Mouse (Mus musculus): ENCODE measurements around the gene Pecr. TPM values are rescaled to one million over a fixed set of nuclear protein-coding genes. Genes with fewer than 3 reads are reported as not detected.

Gene Pecr
- total and polyA plus RNA-seq, 3 experiments, result 10.7 to 15.5 TPM; not detected in 1

DNA sequence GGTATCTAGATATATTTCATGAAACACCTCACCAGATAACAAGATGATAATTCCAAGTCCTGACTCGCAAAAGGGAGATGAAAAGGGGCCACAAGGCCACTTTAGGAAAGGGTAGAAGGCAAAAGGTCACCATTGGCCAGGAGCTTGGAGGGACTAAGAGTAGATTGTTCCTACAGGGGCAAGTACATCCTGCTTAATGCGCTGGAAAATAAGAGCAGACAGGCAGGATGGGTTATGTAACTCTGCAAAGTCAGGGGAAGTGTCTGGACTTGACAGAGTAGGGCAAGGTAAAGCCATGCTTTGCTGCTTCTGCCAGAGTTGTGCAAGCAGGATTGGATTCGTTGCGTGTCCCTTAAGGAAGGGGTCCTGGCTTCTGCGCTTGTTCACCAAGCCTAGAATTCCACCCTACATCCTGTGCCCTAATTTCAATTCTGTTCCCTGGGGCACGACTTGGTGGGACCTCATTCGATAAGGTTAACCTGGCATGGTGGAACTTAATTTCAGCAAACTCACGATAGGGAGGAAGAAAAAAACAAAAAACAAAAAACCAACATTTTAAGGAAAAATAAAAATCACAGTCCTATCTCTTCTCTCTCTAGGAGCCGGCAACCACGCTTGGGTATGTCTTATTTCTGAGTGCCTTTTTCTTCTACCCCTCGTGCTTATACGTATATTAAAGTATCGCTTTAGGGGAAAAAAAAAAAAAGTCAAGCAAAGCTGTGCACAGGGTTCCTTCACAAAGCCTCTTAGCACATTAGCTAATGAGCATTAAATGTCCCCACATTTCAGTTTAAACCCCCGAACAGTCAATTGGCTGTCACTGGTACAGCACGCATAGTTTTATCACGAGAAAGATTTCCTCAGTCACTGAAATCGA lies 73.1 kb downstream of the Pecr start:
- TF ChIP-seq RCOR1 (IDR thresholded peaks at IDR 0.05; ENCODE audit: low read depth, low read length), result no peak
- TF ChIP-seq MAX (IDR thresholded peaks at IDR 0.05; ENCODE audit: low read length), result no peak
- no peak for TF ChIP-seq POLR2A (IDR thresholded peaks at IDR 0.05; ENCODE audit: control insufficient read depth in 1 of 2, insufficient read depth in 1 of 2, low read depth in 1 of 2, low read length in 2 of 2, poor library complexity in 1 of 2)
- no peak for TF ChIP-seq CHD1 (IDR thresholded peaks at IDR 0.05; ENCODE audit: low read depth, low read length)
- no peak for TF ChIP-seq BHLHE40 (IDR thresholded peaks at IDR 0.05; ENCODE audit: borderline replicate concordance, low read depth, low read length)
- TF ChIP-seq ETS1 (IDR thresholded peaks at IDR 0.05; ENCODE audit: low read depth, low read length), result no peak
- no peak for TF ChIP-seq POLR2AphosphoS2 (IDR thresholded peaks at IDR 0.05; ENCODE audit: low read length)
- TF ChIP-seq RAD21 (IDR thresholded peaks at IDR 0.05; ENCODE audit: low read depth, low read length), result no peak
- TF ChIP-seq KAT2A (conservative IDR thresholded peaks at IDR 0.05; ENCODE audit: low read depth, low read length), result no peak
- no peak for TF ChIP-seq MYC (IDR thresholded peaks at IDR 0.05; ENCODE audit: low read depth, low read length)
- TF ChIP-seq USF2 (IDR thresholded peaks at IDR 0.05; ENCODE audit: borderline replicate concordance in 1 of 2, insufficient read depth in 1 of 2, low read depth in 1 of 2, low read length in 2 of 2), result no peak
- no peak for TF ChIP-seq TCF12 (IDR thresholded peaks at IDR 0.05; ENCODE audit: low read depth, low read length)
- TF ChIP-seq MAZ (IDR thresholded peaks at IDR 0.05; ENCODE audit: low read depth, low read length), result no peak
- TF ChIP-seq USF1 (IDR thresholded peaks at IDR 0.05; ENCODE audit: low read depth, low read length), result no peak
- TF ChIP-seq ZNF384 (IDR thresholded peaks at IDR 0.05; ENCODE audit: low read depth, low read length), result no peak
- TF ChIP-seq MEF2A (IDR thresholded peaks at IDR 0.05; ENCODE audit: extremely low read depth, insufficient replicate concordance, low read depth, low read length, poor library complexity, severe bottlenecking), result no peak
- TF ChIP-seq MAFK (IDR thresholded peaks at IDR 0.05; ENCODE audit: borderline replicate concordance, low read depth, low read length), result no peak
- TF ChIP-seq GATA1 (IDR thresholded peaks at IDR 0.05; ENCODE audit: low read depth, low read length), result no peak
- TF ChIP-seq NRF1 (IDR thresholded peaks at IDR 0.05; ENCODE audit: insufficient read depth, low read depth, low read length, poor library complexity, severe bottlenecking), result no peak
- TF ChIP-seq JUND (IDR thresholded peaks at IDR 0.05; ENCODE audit: low read depth, low read length), result no peak
- no peak overlapping the region for H3K4me3 ChIP-seq (ENCODE audit: control insufficient read depth in 1 of 2, insufficient read depth in 1 of 2, low read depth in 2 of 2, low read length in 2 of 2)
- no peak overlapping the region for H3K9ac ChIP-seq (ENCODE audit: control insufficient read depth, low read depth, low read length, poor library complexity, severe bottlenecking)
- H3K79me2 ChIP-seq (ENCODE audit: control insufficient read depth, insufficient read depth, low read length, poor library complexity), result no peaks in the 10 kb centered on the region
- no peaks in the 10 kb centered on the region for H3K4me1 ChIP-seq (ENCODE audit: control insufficient read depth in 1 of 2, insufficient read depth in 2 of 2, low read length in 2 of 2)
- no peak for DNase-seq (ENCODE audit: low read depth, low spot score)
- H3K36me3 ChIP-seq (ENCODE audit: control insufficient read depth in 1 of 2, insufficient read depth in 2 of 2, low read length in 2 of 2), result no peaks in the 10 kb centered on the region
- H3K27ac ChIP-seq (ENCODE audit: control insufficient read depth, low read depth, low read length), result no peak overlapping the region
- no peaks in the 10 kb centered on the region for H3K27me3 ChIP-seq (ENCODE audit: control insufficient read depth in 1 of 2, insufficient read depth in 2 of 2, low read length in 2 of 2)
- H3K9me3 ChIP-seq (replicated peaks; ENCODE audit: insufficient read depth, low read length), result no peaks in the 10 kb centered on the region

Other genes starting within 250 kb of the Pecr start
- not detected in 2 replicates for gene Mreg, start 72.0 kb downstream of the Pecr start, total RNA-seq (2012; rRNA removed)
- gene Mreg, start 72.0 kb downstream of the Pecr start, polyA plus RNA-seq (2012; ENCODE audit: insufficient read depth in 1 of 2, insufficient read length in 2 of 2, low read depth in 1 of 2, low replicate concordance in 2 of 2, missing spikeins in 1 of 2), result not detected
- not detected in 2 replicates for gene Tmem169, start 55 bp upstream of the Pecr start, total RNA-seq (2012; rRNA removed)
- gene Tmem169, start 55 bp upstream of the Pecr start, polyA plus RNA-seq (2012; ENCODE audit: insufficient read depth in 1 of 2, insufficient read length in 2 of 2, low read depth in 1 of 2, low replicate concordance in 2 of 2, missing spikeins in 1 of 2), result under 1 TPM in 1 of 2 experiments, not detected in 1; 0.06 TPM
- gene Xrcc5, start 23.1 kb upstream of the Pecr start, total RNA-seq (2012; rRNA removed), result 47.2 and 50.6 TPM in 2 replicates
- gene Xrcc5, start 23.1 kb upstream of the Pecr start, polyA plus RNA-seq (2012; ENCODE audit: insufficient read depth in 1 of 2, insufficient read length in 2 of 2, low read depth in 1 of 2, low replicate concordance in 2 of 2, missing spikeins in 1 of 2), result 10 to 100 TPM in 1 of 2 experiments, not detected in 1; 32.7 TPM